Mouse (Mus musculus) neural tube, postnatal 0 days (tissue): ENCODE measurements around the gene Tspan3. TPM values are rescaled to one million over a fixed set of nuclear protein-coding genes. Genes with fewer than 3 reads are reported as not detected.

Source experiments
- polyA plus RNA-seq: library from polyadenylated mRNA; unstranded; fragments of >200 nt; fragmentation: Nextera tagmentation; extraction: Ambion mirVana; gene quantifications from 2 replicates; pipeline ENCODE4 v1.2.1, GENCODE M21; 2015

The Tspan3 gene
- 716 and 738 TPM in 2 replicates for polyA plus RNA-seq

GRCm38 (mm10) chr9:56165377-56165776 lies at the start of gene Tspan3:
Gene Tspan3, minus strand, starts transcription at chr9:56165477.

GRCm38 (mm10) chr9:56089778-56090520 lies 75.3 kb downstream of the Tspan3 start, which contains the start of gene Pstpip1:
Gene Pstpip1, plus strand, starts transcription at chr9:56089962.

Other genes starting within 250 kb of the Tspan3 start
- gene Scaper, start 227.4 kb downstream of the Tspan3 start, polyA plus RNA-seq: 28.7 and 29.7 TPM in 2 replicates
- not detected in 2 replicates for gene 4930563M21Rik, start 154.9 kb downstream of the Tspan3 start, polyA plus RNA-seq
- gene Rcn2, start 123.6 kb downstream of the Tspan3 start, polyA plus RNA-seq: 284 and 293 TPM in 2 replicates
- gene Pstpip1, start 75.5 kb downstream of the Tspan3 start, polyA plus RNA-seq: 0.68 and 1.3 TPM in 2 replicates